Mouse (Mus musculus) retina, adult 2 months (tissue): ENCODE data around the gene Lrrc3c.
A peak's percentile ranks its signal among the peaks of the same experiment; 100 is the strongest.
"Not testable (repeated sequence)": the region's sequence is repeated elsewhere in the genome, so short reads cannot be mapped to it uniquely, and the experiment has no call there.

ENCODE experiments used
- DNase-seq: peaks from one replicate; pipeline ENCODE4 v3.0.0-alpha.2; 2012; ENCODE audit warnings: low read depth, low spot score

Lrrc3c gene

DNA sequence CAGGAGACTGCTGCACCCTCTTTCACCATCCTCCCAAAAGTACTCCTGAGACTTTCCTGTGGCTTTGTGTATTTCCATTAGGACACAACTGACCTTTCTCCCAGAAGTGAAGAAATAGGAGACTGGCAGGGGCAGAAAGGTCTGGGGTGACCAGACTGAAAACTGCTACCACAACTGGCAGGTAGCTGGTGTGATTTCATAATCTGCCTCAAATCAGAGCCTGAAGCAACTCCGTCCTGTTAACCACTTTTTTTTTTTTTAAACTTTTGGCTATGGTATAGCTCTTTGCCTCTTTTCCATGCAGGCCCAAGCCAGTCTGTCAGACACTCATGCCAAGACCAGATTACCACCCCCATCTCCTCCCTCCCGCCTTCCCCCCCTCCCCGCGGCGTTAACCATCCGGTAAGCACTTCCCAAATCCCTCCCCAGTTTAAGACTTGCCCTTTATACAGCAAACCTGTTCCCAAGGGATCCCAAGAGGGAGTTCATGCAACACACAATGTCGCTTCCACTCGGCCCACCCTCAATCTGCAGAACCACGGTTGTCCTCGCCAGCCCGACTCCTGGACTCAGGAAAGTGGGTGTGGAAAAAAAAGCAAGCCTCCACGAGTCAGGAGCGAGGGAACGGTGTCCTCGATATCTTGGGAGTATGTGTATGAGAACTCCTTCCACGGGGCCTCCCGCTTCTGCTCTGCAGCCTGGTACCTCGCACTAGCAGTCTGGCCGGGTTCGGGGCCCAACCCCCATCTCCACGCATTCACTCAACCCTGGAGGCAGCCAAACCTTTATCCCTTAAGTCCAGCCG, 11.8 kb upstream of the Lrrc3c start:
- no peak for DNase-seq

DNA sequence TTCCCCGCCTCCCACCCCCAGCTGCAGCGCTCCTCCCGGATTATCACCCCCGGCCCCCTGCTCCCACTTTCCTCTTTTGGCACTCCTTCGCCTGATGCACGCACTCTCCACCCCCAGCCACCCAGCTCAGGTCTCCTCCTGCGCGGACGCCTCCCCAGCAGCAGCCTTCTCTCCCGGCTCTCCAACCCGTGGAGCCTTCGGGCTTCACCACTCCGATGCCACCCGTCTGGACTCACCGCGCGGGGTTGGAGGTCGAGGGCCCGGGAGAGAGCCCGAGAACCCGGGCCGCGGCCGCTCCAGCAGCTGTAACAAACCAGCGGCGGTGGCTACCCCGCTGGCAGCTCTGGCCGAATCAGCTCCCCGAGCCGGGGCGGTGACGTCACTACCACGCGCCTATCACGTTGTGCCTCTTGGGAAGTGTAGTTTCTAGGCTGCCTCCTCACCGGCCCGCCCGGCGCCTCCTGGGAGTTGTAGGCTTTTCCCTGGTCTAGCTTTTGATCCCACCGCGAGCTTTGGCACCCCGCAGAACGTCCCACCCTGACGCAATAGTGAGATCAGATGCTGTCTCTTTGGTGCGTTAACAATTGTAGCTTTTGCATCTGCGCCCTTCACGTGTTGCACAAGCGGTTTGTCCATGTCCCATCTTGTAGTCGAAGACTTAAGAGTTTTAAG, 11.1 kb upstream of the Lrrc3c start, which contains the start of gene Ormdl3:
Gene Ormdl3, minus strand, starts transcription at position 477 of the 672 bp plus-strand sequence.
- peak; percentile 93 for DNase-seq

DNA sequence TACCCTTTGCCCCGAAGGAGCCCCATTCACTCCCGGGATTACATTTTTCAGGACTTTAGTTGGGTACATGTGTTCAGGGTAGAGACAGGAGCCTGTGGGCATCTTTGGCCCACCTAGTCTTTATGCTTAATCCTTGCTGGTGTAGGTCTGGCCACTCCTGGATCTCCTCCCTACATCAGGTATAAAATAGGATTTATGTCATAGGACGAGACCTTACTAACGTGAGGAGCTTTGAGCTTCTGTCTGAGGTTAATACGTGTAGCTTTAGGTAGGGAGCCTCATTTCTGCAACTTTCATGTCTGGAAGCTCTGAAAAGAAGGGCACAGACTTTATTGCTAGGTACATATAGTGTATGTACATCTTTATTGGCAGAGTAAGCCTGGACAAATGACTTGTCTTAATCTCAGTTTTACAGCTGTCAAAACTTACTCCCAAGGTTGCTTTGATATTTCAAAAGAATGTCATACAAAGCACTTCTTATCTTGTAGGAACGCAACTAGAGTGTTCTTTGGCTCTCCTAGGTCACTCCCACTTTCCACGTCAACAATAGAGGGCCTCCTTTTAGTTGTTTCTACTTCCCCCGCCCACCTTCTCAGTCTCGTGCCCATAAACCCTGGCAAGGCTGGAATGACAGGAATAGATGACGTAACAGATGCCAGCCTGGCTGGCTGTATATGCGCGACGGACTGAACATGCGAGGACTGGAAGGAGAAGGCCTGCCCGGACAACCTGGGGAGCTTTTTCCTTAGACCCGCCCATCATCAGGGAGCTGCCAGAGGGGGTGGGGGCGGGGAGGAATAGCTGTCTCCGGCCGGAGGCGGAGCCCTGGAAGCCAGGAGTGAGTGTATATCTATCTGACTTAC, 10.2 kb upstream of the Lrrc3c start:
- no peak for DNase-seq

DNA sequence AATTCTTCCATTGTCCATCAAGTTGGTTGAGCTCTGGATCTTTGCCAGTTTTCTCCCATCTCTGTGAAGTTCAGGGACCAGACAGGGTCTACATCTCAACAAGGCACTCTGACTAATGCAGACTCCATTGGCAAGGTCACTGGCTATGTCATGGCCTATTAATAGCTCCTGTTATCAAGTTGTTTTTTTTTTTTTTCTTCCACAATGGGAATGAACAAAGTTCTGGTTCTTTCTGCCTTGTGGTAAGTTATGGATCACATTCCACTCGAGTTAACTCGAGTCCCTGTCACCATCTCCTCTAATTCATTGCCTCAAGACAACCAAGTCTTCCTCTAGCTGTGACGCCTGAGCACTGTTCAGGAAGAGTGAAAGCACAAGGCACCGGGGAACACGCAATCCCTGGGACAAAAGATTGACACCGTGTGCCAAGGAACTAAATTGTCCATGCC, 9.2 kb upstream of the Lrrc3c start:
- DNase-seq: no peak

DNA sequence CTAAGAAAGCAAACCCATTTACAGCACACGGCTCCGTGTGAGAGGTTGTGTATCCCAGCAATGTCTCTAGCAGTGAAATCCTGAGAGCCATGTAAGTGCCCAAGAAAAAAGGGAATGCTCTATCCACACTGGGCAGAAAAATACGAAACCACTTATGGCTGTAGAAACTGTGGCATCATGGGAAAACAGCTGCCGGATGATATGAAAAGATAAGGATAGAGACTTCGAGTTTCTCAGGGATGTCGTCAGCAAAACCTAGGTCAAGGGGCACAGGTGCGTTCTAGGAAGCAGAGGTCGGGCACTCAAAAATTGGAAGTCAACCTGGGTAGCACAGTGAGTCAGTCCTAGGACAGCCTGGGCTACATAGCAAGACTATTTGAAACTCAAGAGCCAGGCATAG, 8.8 kb upstream of the Lrrc3c start:
- no peak for DNase-seq

DNA sequence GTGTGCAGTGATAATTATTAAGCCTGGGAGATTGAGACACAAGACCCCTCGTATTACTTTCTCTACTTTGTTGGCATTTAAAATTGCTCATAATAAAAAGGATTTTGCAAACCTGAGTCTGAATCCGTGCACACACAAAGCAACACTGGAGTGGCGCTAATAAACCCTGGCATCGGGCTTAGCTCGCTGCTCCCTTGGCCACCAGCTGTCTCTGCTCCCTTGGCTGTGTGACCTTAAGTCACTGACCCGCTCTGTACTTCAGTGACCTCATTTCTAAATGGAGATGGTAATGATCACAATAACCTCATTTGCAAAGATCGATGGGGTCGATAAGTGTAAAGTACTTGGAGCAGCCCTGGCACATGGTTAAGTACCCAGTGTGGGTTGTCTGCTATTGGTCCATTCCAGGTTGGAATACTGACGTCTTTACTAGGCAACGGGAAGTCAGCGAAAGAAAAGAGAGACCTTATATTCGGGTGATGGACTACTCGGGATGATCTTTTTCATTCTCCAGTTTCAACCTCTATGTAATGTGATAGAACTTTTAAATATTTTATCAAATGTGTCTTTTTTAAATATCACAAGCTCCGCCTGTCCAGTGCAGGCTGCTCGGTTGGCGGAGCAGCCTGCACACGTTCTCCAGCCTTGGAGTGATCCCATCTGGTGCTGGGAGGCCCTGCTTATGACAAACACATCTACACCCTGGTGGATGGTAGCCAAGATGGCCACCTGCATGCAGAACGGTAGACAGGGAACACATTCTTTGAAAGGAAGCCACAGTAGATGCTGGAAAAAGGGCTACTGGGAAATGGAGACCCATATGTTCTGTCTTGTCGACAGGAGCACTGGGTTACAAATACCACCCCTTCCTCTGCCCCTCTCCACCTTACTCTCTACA, 7.3 kb upstream of the Lrrc3c start:
- no peak for DNase-seq

DNA sequence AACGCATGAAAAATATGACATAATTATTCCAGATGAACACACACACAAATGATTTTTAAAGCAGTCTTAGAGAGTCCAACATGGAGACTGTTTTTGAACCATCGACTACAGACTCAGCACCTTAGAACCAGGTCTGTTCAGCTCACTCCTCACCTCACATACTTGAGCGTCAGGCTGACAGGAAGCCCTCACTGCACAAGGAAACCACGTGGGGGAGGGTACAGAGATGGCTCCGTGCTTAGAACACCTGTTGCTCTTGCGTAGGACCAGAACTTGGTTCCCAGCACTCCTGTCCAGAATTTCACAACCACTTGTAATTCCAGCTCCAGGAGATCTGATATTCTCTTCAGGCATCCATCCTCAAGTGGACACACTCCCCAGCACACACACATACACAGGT, 3.1 kb upstream of the Lrrc3c start:
- no peak for DNase-seq

DNA sequence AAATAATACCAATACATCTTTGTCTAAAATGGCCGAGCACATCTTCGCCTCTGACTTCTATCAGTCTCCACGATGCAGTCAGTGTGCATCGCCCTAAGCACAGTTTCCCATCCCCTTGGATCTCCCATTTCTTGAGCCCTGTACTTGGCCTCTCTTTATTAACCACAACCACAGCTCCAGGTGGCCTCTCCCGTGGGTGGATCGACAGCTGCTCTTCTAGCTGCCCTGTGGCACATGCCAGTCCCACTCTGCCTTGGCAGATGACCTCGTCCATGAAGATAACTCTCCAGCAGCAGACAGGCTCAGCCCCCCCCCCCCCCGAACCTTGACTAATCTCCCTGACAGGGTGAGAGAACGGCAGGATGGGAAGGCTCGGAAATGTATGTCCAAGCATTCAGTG, 2.6 kb upstream of the Lrrc3c start:
- no peak for DNase-seq

DNA sequence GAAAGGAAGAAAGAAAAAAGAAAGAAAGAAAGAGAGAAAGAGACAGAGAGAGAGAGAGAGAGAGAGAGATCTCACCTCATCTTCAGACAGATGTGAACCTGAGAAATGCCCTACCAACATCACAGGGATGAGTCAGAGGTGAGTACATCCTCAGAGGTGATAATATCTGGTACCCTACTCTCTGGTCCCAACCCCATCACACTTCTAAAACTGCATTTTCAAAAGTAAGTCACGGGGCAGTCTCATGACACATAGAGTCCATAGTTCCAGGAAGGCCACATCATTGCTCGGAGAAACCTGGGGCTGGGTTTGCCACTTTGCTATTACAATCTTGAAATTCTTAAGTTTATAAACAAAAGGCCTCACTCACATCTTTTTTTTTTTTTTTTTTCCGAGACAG, 2.1 kb upstream of the Lrrc3c start:
- no peak for DNase-seq

DNA sequence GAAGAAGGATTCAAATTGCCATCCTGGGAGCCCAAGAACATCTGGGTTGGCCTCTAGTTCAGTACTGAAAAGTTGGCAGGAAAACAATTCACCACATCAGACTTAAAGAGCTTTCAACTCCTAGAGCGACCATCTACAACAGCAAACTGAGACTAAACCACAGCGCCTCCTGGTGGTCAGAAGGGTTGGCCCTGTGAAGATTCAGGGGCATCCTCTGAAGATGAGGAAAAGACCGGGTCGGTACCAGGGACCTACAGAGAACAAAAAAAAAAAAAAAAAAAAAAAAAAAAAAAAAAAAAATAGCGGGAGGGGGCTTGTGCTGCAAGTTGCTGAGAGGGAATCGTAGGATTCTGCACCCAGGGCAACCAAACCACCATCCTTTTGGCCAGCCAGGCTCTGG, 728 bp upstream of the Lrrc3c start:
- DNase-seq: no peak

DNA sequence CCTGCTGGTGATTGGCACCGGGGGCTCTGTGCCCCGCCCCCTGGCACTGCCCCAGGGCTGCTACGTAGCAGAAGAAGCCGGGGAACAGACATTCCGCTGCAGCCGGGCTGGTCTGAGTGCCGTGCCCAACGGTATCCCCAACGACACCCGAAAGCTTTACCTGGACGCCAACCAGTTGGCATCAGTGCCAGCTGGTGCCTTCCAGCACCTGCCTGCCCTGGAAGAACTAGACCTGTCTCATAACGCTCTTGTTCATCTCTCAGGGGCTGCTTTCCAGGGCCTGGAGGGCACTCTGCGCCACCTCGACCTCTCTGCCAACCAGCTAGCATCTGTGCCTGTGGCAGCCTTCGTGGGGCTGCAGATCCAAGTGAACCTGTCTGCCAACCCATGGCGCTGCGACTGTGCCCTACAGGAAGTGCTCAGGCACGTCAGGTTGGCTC, 780 bp downstream of the Lrrc3c start:
- DNase-seq: no peak

DNA sequence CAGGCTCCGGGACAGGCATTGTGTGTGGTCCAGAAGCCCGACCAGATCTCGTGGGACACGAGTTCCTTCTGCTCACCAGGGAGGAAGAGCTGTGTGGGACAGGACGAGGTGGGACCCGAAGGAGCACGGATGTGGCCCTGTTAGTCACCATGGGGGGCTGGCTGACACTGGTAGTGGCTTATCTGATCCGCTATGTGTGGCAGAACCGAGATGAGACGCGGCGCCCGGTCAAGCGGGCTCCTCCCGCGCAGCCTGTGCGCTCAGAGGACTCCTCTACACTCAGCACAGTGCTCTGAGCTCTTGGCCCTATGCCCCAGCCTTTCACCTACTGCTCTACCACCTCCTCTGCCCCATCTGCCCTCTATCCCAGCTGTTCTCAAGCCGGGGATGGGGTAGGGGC, 1.2 kb downstream of the Lrrc3c start:
- no peak for DNase-seq

DNA sequence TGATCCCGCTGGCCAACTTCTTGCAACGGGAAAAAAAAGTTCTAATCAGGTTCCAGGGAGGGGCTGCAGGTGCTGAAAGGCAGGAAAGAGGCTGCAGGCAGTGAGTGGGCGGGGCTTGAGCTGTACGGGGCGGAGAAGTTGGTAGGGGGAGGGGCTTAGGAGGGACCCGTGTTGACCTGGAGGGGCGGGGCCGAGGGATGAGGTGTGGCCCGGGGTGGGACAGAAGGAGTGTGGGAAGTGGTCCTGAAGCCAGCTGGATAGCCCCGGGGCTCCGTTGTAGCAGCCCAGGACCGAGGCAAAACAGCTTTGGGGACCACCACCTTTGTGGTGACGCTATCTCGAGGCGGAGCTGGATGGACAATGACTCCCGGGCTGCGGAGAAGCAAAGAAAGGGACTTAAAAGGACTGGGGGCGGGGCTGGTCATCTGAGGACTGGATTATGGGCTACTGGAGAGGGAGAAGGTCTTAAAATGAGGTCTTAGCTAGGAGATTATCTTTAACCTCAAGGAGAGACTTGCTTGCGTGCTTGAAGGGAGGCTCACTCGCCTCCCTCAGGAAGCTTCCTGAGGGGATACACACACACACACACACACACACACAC, 4.1 kb downstream of the Lrrc3c start:
- peak; percentile 75 for DNase-seq

DNA sequence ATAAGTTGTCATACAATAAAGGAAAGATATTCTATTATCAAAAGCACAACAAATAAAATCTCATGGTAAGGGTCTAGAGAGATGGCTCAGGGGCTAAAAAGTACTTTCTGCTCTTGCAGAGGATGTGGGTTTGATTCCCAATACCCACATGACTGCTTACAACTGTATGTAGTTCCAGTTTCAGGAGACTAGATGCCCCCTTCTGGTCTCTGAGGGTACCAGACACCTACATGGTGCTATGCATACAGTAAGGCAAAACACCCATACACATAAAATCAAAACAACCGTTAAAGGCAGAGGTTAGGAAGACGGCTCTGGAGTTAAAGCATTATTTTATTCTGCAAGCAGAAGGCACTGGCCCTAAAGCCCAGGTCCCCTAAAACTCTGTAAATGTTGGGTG, 5.9 kb downstream of the Lrrc3c start:
- DNase-seq: no peak

DNA sequence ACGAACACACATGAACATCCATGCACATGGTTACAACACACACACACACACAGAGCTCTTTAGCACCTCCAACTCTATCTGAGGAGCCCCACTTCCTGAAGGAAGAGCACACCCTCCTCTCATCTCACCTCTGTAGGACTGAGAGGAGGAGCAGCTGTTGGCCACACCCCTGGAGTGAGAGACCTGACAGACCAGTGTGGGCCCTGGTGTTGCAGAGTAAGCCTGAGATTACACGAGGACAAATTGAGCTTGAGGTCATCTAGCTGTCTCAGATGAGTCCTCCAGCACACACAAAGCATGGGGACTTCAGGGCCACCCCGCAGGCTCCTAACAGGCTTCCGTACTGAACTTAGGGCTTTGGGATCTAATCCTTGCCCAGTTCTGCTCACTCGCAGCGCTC, 6.8 kb downstream of the Lrrc3c start:
- not testable (repeated sequence) for DNase-seq

DNA sequence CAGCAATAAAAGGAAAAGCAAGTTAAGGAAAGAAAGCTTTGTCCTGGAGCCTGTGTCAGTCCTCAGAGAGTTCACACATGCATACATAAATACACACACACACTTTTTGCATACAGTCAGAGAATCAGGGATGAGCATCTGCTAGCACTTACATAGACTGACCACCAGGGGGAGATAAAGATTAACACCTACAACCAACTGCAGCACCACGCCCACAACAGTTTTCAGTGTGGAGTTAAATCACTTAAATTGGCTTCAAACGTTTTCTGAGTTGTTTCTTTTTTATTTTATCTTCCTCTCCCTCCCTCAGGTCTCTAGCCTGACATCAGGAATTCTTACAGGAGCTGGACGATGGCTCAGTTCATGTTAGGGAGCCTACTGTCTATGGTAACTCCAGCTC, 8.7 kb downstream of the Lrrc3c start:
- DNase-seq: peak; percentile 55

DNA sequence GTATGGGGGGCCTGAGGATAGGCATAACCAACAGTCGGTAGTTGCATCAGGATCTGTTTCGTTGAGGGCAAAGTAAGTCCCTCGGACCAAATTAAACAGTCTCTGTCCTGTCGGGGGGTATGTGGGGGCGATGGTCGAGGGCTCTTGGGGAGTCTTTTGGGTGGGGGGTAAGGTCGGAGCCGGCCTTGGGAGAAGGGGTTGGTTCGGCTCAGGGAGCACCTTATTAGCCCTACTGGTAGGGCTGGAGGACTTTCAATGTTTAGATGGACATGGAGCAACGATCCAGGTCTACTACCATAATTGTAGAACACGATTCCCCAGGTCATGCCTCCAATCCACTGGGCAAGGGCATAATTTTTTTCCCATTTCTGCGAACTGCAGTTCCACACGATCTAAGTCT, 22.7 kb downstream of the Lrrc3c start:
- DNase-seq: no peak

DNA sequence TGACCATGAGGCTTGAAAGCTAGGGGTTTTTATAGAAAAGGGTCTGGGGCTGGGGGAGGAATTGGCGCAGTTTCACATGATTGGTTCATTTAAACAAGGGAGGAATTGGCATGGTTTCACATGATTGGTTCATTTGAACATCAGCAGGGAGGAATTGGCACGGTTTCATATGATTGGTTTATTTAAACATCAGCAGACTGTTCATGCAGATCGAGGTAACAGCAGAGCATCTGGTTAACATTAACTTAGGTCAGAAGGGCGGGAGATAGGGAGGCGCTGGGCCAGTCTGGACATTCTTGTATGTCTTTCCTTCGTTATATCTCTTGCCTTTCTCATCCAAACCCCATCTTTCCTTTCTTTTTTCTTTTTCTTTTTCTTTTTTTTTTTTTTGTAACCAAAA, 25.9 kb downstream of the Lrrc3c start:
- DNase-seq: not testable (repeated sequence)

DNA sequence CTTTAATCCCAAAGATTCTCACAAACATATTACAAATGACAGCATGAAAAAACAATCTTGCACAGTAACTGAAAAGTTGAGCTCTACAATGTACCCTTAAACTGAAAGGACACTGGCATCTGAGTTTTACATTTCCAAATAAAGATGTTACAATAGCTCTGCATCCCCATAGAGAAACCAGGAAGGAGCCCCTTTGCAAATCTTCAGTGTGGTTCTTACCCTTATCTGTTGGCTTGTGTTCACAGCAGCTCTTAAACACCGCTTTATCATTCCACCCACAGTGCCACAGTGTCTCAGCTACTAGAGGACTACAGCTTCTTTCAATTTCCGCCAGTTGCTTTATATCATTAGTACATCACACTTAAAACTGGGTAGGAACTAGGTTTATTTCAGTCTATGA, 26.3 kb downstream of the Lrrc3c start:
- not testable (repeated sequence) for DNase-seq

DNA sequence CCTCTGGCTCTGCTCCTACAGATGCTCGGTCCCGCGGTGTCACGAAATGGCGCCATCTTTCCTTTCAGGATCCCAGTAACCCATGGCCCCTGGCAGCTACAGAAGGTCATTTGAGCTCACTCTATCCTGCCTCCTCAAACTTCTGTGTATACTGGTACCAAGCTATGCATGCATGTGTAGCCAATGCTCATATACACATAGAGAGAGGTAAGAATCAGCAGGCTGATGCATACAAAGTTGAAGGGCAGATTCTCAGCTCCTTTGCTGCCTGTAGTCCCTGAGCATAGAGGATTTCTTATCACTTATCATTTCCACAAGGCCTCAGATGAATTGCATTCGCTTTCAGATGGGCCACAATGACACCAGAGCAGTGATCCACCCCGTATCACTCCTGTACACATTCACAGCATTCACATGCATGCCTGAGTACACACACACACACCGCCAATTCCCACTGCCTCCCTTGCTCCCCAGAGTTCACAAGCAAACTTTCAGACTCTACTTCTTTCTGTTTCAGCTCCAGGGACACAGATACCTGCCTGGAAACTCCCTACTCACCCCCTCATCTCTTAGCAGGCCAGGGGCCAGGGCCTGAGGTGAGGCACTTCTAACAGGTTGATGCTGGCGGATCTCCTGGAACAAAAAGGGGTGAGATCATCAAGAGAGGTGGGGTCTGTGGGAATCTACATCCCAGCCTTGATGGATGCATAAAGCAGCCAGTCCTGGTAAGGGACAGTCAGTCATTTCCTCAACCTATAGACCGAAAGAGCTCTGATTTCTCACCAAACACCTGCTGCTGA, 27.7 kb downstream of the Lrrc3c start, which contains the start of the genes Gm12355 and Gsdma3:
Gene Gm12355, minus strand, starts transcription at position 51 of the 800 bp plus-strand sequence.
Gene Gsdma3, plus strand, starts transcription at position 750 of the 800 bp plus-strand sequence.
- DNase-seq: no peak
